Mouse (Mus musculus): Measurements from ENCODE around the gene Anapc10.

GRCm38 (mm10) chr8:79712676-79713075 is 1.1 kb downstream of the Anapc10 start:
- TF ChIP-seq EP300 (optimal IDR thresholded peaks at IDR 0.05) (no peak), CTCF (IDR thresholded peaks at IDR 0.05; ENCODE audit: low read depth) (no peak)
